Mouse (Mus musculus): ENCODE data around the gene Dnah7c. TPM values are rescaled to one million over a fixed set of nuclear protein-coding genes. Genes with fewer than 3 reads are reported as not detected.
"Not testable (repeated sequence)": the region's sequence is repeated elsewhere in the genome, so short reads cannot be mapped to it uniquely, and the experiment has no call there.

Gene Dnah7c
- polyA plus RNA-seq, 1 experiment: not detected

DNA sequence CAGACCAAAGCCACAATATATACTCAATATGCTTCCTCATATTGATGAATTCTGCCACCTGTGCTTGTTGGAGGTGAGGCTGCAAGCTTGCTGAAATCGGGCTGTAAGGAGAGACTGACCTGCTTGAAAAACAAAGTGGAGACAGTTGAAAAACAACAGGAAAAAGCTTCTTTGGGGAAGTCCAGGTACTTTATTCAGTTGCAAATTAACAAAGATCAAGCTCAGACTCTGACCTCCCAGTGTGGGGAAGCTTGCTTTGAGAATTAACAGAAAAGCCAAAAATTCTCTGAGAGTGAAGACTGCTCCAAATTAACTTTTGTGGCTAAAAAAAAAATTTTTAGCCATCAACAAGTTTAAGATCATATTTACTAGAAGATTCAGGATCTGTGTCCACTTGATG is 194.9 kb downstream of the Dnah7c start:
- Histone ChIP-seq H3K27ac (ENCODE audit: insufficient read depth, low read length) (no peak overlapping the region), H3K27me3 (ENCODE audit: control insufficient read depth, insufficient read depth, low read length, poor library complexity, severe bottlenecking) (no peaks in the 10 kb centered on the region), H3K36me3 (ENCODE audit: control insufficient read depth, insufficient read depth, low read length, poor library complexity, severe bottlenecking) (no peaks in the 10 kb centered on the region), H3K9ac (ENCODE audit: low read depth, poor library complexity, severe bottlenecking) (no peak overlapping the region), H3K4me3 (ENCODE audit: low read depth, low read length) (no peak overlapping the region), H3K9me3 (replicated peaks; ENCODE audit: control insufficient read depth, insufficient read depth, low read length, poor library complexity, severe bottlenecking) (peaks cover 16% of the 10 kb centered on the region), H3K4me1 (ENCODE audit: control insufficient read depth, insufficient read depth, low read length) (no peaks in the 10 kb centered on the region)
- TF ChIP-seq CTCF (IDR thresholded peaks at IDR 0.05; ENCODE audit: low read depth, low read length): no peak
- no peak for TF ChIP-seq EP300 (IDR thresholded peaks at IDR 0.05; ENCODE audit: insufficient read depth, low read depth, low read length)
- TF ChIP-seq POLR2A (IDR thresholded peaks at IDR 0.05; ENCODE audit: insufficient read depth, low read length): no peak

- H3K9me3 ChIP-seq (replicated peaks; ENCODE audit: control insufficient read depth, insufficient read depth, low read length, poor library complexity, severe bottlenecking); H3K9ac ChIP-seq (ENCODE audit: low read depth, poor library complexity, severe bottlenecking); H3K36me3 ChIP-seq (ENCODE audit: control insufficient read depth, insufficient read depth, low read length, poor library complexity, severe bottlenecking); H3K27ac ChIP-seq (ENCODE audit: insufficient read depth, low read length); H3K4me3 ChIP-seq (ENCODE audit: low read depth, low read length); H3K4me1 ChIP-seq (ENCODE audit: control insufficient read depth, insufficient read depth, low read length); H3K27me3 ChIP-seq (ENCODE audit: control insufficient read depth, insufficient read depth, low read length, poor library complexity, severe bottlenecking): not testable (repeated sequence)
These were observed 200.5 kb downstream of the Dnah7c start for GRCm38 (mm10) chr1:46625914-46626313.

GRCm38 (mm10) chr1:46649821-46650220 is 224.4 kb downstream of the Dnah7c start:
- H3K27me3 ChIP-seq (ENCODE audit: control insufficient read depth, insufficient read depth, low read length, poor library complexity, severe bottlenecking); H3K36me3 ChIP-seq (ENCODE audit: control insufficient read depth, insufficient read depth, low read length, poor library complexity, severe bottlenecking); H3K4me3 ChIP-seq (ENCODE audit: low read depth, low read length); H3K9ac ChIP-seq (ENCODE audit: low read depth, poor library complexity, severe bottlenecking); H3K4me1 ChIP-seq (ENCODE audit: control insufficient read depth, insufficient read depth, low read length): not testable (repeated sequence)
- TF ChIP-seq EP300 (IDR thresholded peaks at IDR 0.05; ENCODE audit: insufficient read depth, low read depth, low read length): peak; percentile 76
- H3K27ac ChIP-seq (ENCODE audit: insufficient read depth, low read length): peak overlapping the region; percentile 79
- H3K9me3 ChIP-seq (replicated peaks; ENCODE audit: control insufficient read depth, insufficient read depth, low read length, poor library complexity, severe bottlenecking): peaks cover 21% of the 10 kb centered on the region

DNA sequence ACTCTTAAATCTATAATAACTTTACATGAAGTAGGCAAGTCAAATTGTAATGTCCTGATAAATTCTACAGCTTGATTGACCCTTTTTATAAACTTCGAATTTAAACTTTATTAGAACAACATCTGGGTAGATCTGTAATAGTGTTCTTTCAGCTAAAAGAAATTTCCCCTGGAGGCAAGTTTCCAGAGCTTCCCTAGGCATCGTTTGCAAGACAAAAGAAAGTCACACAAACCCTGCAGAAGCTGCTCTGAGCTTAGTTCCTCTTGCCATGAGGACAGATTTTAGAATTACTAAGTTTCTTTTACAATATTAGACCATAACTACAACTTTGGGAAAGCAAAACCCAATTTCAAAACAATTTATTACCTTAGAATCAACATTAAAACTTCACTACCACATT is 227.3 kb downstream of the Dnah7c start:
- H3K27ac ChIP-seq (ENCODE audit: insufficient read depth, low read length); H3K9ac ChIP-seq (ENCODE audit: low read depth, poor library complexity, severe bottlenecking); H3K27me3 ChIP-seq (ENCODE audit: control insufficient read depth, insufficient read depth, low read length, poor library complexity, severe bottlenecking); H3K36me3 ChIP-seq (ENCODE audit: control insufficient read depth, insufficient read depth, low read length, poor library complexity, severe bottlenecking); H3K4me1 ChIP-seq (ENCODE audit: control insufficient read depth, insufficient read depth, low read length); H3K4me3 ChIP-seq (ENCODE audit: low read depth, low read length): not testable (repeated sequence)
- peaks cover 21% of the 10 kb centered on the region for H3K9me3 ChIP-seq (replicated peaks; ENCODE audit: control insufficient read depth, insufficient read depth, low read length, poor library complexity, severe bottlenecking)

DNA sequence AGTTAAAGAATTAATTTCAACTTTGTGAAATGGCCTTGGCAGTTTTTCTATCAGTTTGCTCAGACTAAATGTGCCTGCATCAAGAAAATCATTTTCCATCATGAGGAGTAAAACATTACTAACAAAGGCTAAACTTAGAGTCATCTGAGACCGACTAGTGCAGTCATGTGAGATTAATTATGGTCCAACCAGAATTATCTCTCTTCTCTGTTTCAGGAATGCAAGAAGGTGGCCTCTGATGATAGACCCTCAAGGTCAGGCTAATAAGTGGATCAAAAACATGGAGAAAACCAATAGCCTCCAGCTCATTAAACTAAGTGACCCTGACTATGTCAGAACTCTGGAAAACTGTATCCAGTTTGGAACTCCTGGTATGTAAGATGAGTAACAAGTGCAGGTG is 299.4 kb downstream of the Dnah7c start:
- H3K27me3 ChIP-seq (ENCODE audit: control insufficient read depth, insufficient read depth, low read length, poor library complexity, severe bottlenecking); H3K27ac ChIP-seq (ENCODE audit: insufficient read depth, low read length); H3K4me3 ChIP-seq (ENCODE audit: low read depth, low read length); H3K9me3 ChIP-seq (replicated peaks; ENCODE audit: control insufficient read depth, insufficient read depth, low read length, poor library complexity, severe bottlenecking); H3K36me3 ChIP-seq (ENCODE audit: control insufficient read depth, insufficient read depth, low read length, poor library complexity, severe bottlenecking); H3K9ac ChIP-seq (ENCODE audit: low read depth, poor library complexity, severe bottlenecking); H3K4me1 ChIP-seq (ENCODE audit: control insufficient read depth, insufficient read depth, low read length): not testable (repeated sequence)

GRCm38 (mm10) chr1:46725266-46725665 is 299.9 kb downstream of the Dnah7c start:
- no peaks in the 10 kb centered on the region for H3K36me3 ChIP-seq (ENCODE audit: control insufficient read depth, insufficient read depth, low read length, poor library complexity, severe bottlenecking)

GRCm38 (mm10) chr1:46725719-46726118 is 300.3 kb downstream of the Dnah7c start:
- H3K36me3 ChIP-seq (ENCODE audit: control insufficient read depth, insufficient read depth, low read length, poor library complexity, severe bottlenecking); H3K4me1 ChIP-seq (ENCODE audit: control insufficient read depth, insufficient read depth, low read length); H3K9me3 ChIP-seq (replicated peaks; ENCODE audit: control insufficient read depth, insufficient read depth, low read length, poor library complexity, severe bottlenecking); H3K27me3 ChIP-seq (ENCODE audit: control insufficient read depth, insufficient read depth, low read length, poor library complexity, severe bottlenecking); H3K9ac ChIP-seq (ENCODE audit: low read depth, poor library complexity, severe bottlenecking); H3K4me3 ChIP-seq (ENCODE audit: low read depth, low read length); H3K27ac ChIP-seq (ENCODE audit: insufficient read depth, low read length): not testable (repeated sequence)

More at GRCm38 (mm10) chr1:46725266-46725665, 299.9 kb downstream of the Dnah7c start:
- Histone ChIP-seq H3K9me3 (replicated peaks; ENCODE audit: control insufficient read depth, insufficient read depth, low read length, poor library complexity, severe bottlenecking) (no peaks in the 10 kb centered on the region), H3K4me1 (ENCODE audit: control insufficient read depth, insufficient read depth, low read length) (no peaks in the 10 kb centered on the region), H3K4me3 (ENCODE audit: low read depth, low read length) (no peak overlapping the region), H3K27me3 (ENCODE audit: control insufficient read depth, insufficient read depth, low read length, poor library complexity, severe bottlenecking) (no peaks in the 10 kb centered on the region), H3K27ac (ENCODE audit: insufficient read depth, low read length) (no peak overlapping the region), H3K9ac (ENCODE audit: low read depth, poor library complexity, severe bottlenecking) (no peak overlapping the region)
- TF ChIP-seq CTCF (IDR thresholded peaks at IDR 0.05; ENCODE audit: low read depth, low read length) (no peak), EP300 (IDR thresholded peaks at IDR 0.05; ENCODE audit: insufficient read depth, low read depth, low read length) (no peak), POLR2A (IDR thresholded peaks at IDR 0.05; ENCODE audit: insufficient read depth, low read length) (no peak)

- H3K9ac ChIP-seq (ENCODE audit: low read depth, poor library complexity, severe bottlenecking); H3K27ac ChIP-seq (ENCODE audit: insufficient read depth, low read length); H3K27me3 ChIP-seq (ENCODE audit: control insufficient read depth, insufficient read depth, low read length, poor library complexity, severe bottlenecking); H3K4me3 ChIP-seq (ENCODE audit: low read depth, low read length); H3K9me3 ChIP-seq (replicated peaks; ENCODE audit: control insufficient read depth, insufficient read depth, low read length, poor library complexity, severe bottlenecking); H3K36me3 ChIP-seq (ENCODE audit: control insufficient read depth, insufficient read depth, low read length, poor library complexity, severe bottlenecking); H3K4me1 ChIP-seq (ENCODE audit: control insufficient read depth, insufficient read depth, low read length): not testable (repeated sequence)
These were observed 304.3 kb downstream of the Dnah7c start for GRCm38 (mm10) chr1:46729731-46730130.

- H3K4me3 ChIP-seq (ENCODE audit: low read depth, low read length): not testable (repeated sequence)
These were observed 308.2 kb downstream of the Dnah7c start for GRCm38 (mm10) chr1:46733405-46734106.

More at GRCm38 (mm10) chr1:46733405-46734106, 308.2 kb downstream of the Dnah7c start:
- H3K36me3 ChIP-seq (ENCODE audit: control insufficient read depth, insufficient read depth, low read length, poor library complexity, severe bottlenecking); H3K4me1 ChIP-seq (ENCODE audit: control insufficient read depth, insufficient read depth, low read length); H3K9ac ChIP-seq (ENCODE audit: low read depth, poor library complexity, severe bottlenecking); H3K9me3 ChIP-seq (replicated peaks; ENCODE audit: control insufficient read depth, insufficient read depth, low read length, poor library complexity, severe bottlenecking); H3K27me3 ChIP-seq (ENCODE audit: control insufficient read depth, insufficient read depth, low read length, poor library complexity, severe bottlenecking); H3K27ac ChIP-seq (ENCODE audit: insufficient read depth, low read length): not testable (repeated sequence)

Measured in ES-Bruce4 (cell line).